Mouse (Mus musculus): ENCODE data around the gene Snx30. TPM values are rescaled to one million over a fixed set of nuclear protein-coding genes. Genes with fewer than 3 reads are reported as not detected.
A peak's percentile ranks its signal among the peaks of the same experiment; 100 is the strongest.

Snx30 gene
- total RNA-seq, 2 experiments from 2014 or later, result 4.0 to 4.4 TPM

DNA sequence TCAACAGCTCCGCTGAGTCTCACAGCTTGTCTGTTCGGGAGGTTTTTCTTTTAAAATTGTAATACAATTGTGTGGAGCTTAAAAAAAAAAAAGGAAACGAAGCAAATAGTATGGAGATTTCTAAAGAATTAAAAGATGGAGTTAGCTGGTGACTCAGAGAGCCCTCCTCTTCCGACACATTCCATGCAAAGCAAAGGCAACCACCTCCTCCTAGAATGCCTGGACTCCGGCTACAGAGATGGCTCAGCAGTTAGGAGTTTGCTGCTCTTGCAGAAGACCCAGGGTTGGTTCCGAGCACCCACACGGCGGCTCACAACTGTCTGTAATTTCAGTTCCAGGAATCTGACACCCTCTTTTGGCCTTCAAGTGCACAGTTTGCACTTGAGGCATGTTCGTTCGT lies 12.9 kb downstream of the Snx30 start:
- intact Hi-C loops (cut with DNase I; ENCODE audit: low total_unique reads), result no loop called here
- no peak for DNase-seq

DNA sequence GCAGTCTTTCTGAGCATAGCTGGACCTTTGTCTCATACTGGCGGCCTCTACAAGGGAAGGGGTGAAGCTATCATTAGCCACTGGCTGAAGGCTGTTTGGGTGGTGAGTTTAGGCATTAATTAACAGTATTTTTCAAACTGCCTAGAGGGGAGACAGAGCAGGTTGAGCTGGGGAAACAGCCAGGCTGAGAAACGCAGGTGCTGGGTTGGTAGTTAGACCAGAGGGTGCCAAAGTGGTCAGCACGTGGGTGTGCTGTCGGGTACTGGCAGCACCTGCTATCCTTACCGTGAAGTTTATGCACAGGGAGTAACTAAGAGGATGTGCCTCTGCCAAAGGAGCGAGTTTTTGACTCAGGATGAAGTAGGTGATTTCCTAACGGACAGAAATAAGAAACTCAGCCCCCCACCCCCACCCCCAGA lies 13.4 kb downstream of the Snx30 start:
- no peak for DNase-seq
- intact Hi-C loops (cut with DNase I; ENCODE audit: low total_unique reads), result no loop called here

DNA sequence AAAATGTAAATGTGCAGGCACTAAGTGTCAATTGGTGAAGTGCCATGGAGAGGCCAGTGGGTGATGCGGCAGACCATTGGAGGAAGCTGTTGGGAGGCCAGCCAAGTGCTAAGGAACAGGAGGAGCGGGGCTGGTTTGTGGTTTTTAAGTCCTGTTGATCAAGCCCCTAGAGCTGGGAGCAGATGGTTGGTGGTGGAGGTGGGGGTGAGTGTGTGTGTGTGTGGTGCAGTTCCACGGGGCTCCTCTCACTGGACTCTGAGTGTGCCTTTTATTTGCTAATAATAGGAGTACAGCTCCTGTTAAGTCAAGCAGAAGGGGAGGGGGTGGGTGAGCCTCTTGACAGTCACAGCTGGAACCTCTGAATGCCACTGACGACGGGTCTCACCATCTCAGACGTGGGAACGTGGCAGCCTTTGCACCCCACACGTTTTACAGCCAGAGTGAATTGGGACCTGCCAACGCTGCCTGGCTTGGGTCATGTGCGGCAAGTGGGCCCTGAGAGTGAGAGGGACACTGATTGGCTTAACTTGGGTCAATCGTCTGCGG lies 13.9 kb downstream of the Snx30 start:
- no peak for DNase-seq
- intact Hi-C loops (cut with DNase I; ENCODE audit: low total_unique reads), result no loop called here

GRCm38 (mm10) chr4:59821516-59821915 lies 15.9 kb downstream of the Snx30 start:
- intact Hi-C loops (cut with DNase I; ENCODE audit: low total_unique reads), result no loop called here
- no peak for DNase-seq

- intact Hi-C loops (cut with DNase I; ENCODE audit: low total_unique reads), result no loop called here
- no peak for DNase-seq
Observed at GRCm38 (mm10) chr4:59822119-59822518, 16.5 kb downstream of the Snx30 start.

GRCm38 (mm10) chr4:59823470-59823869 lies 17.8 kb downstream of the Snx30 start:
- DNase-seq, result peak; percentile 46
- intact Hi-C loops (cut with DNase I; ENCODE audit: low total_unique reads), result no loop called here

GRCm38 (mm10) chr4:59824860-59825259 lies 19.2 kb downstream of the Snx30 start:
- intact Hi-C loops (cut with DNase I; ENCODE audit: low total_unique reads), result no loop called here
- DNase-seq, result no peak

DNA sequence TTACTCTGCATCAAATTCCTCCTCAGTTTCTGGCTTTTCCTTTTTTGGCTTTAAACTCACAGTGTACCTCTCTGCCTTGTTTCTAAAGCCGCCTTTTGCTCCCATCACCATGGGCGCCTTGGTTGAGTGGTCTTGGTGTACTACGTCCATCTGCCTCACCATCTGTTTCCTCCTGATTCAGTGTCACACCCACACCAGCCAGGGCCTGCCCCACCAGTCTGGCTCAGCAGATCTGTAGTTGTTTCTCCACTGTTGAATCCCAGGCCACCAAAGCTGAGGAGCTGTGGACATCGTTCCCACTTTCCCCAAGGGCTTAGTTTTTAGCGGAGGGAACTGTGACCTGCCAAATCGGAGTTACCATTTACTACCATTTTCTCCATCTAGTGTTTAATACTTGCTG lies 20.0 kb downstream of the Snx30 start:
- intact Hi-C loops (cut with DNase I; ENCODE audit: low total_unique reads), result no loop called here
- no peak for DNase-seq

DNA sequence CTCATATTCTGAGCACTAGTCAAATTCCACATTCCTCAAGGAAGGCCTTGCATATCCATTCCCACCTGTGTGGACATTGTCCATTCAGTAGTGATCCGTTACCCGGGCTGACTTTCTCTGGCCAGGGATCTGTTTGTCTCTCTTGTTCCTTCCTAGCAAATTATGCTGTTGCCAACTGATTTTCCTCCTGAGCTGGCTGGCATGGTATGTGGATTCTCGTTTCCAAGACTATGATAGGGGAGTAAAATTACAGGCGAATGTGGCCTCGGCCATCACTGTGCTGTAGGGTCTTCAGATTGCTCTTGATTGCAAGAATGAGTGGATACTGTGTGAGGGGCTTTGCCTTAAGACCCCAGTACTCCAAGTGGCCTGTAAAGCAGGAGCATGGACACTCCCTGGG lies 20.7 kb downstream of the Snx30 start:
- intact Hi-C loops (cut with DNase I; ENCODE audit: low total_unique reads), result no loop called here
- DNase-seq, result no peak

DNA sequence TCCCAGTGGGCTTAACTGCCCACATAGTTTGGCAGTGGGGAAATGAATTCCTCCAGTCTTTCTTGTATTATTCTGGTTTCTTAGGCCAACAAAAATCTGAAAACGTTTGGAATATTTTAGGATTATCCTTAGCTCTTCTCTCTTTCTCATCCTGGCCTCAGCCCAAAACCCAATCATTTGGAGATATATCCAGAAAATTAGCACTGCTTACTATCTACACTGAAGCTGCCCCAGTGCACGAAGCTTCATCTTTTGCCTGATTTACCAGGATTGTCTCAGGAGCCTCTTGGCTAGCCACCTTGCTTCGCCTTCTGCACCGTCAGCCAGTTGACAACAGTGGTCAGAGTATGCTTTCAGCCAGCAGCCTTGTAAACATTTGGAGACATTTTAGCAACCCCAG lies 23.4 kb downstream of the Snx30 start:
- intact Hi-C loops (cut with DNase I; ENCODE audit: low total_unique reads), result no loop called here
- DNase-seq, result no peak

DNA sequence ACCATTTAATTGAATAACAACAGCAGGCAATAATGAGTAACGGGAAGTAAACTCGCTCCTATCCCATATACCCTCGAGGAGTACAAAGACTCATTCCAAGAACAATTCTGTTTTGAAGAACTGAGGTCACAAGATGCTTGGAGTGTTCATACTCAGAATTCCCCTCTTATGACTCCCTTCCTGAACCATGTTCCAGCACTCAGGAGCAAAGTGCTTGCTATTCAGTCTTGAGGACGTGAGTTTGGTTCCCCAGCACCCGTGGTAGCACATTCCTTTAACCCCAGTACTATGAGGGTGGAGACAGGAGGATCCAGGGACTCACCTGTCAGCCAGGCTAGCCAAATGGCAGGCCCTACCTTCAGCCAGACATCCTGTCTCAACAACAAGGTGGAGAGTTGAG lies 25.4 kb downstream of the Snx30 start:
- intact Hi-C loops (cut with DNase I; ENCODE audit: low total_unique reads), result no loop called here
- no peak for DNase-seq

DNA sequence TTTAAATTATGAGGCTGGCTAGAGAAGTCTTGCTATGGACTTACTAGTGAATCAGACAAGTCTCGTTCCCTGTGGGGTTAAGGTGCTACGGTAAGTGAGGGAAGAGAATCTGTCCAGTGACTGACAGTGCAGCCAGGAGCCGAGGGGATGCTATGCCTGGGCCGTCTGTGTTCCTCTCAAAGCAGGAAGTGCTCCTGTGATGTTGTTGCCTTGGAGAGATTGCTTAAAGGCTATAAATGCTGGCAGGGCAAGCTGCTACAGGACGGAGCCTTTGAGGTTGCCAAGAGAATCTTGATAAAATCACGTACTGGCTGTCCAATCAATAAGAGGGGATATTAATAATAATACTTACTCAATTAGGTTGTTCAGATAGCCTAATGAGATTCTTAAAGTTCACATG lies 27.2 kb downstream of the Snx30 start:
- intact Hi-C loops (cut with DNase I; ENCODE audit: low total_unique reads), result no loop called here
- no peak for DNase-seq

DNA sequence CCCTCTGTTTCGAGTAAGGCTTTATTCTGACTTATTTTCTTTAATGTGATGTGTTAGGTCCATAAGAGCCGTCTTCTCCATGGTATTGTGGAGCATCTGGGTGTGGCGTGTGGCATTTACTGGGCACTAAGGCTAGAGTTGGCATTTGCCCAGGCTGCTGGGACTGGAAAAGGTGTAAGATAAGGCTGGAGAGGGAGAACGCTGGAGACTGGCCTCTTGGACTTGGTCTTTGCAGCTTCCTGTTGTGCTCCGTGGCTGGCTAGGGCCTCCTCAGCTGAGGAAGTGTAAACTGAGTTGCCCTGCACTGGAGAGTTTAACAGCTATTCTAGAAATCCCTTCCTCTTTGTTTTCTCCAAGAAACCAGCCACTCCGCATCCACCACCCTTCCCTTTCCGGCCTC lies 32.0 kb downstream of the Snx30 start:
- intact Hi-C loops (cut with DNase I; ENCODE audit: low total_unique reads), result no loop called here
- no peak for DNase-seq

DNA sequence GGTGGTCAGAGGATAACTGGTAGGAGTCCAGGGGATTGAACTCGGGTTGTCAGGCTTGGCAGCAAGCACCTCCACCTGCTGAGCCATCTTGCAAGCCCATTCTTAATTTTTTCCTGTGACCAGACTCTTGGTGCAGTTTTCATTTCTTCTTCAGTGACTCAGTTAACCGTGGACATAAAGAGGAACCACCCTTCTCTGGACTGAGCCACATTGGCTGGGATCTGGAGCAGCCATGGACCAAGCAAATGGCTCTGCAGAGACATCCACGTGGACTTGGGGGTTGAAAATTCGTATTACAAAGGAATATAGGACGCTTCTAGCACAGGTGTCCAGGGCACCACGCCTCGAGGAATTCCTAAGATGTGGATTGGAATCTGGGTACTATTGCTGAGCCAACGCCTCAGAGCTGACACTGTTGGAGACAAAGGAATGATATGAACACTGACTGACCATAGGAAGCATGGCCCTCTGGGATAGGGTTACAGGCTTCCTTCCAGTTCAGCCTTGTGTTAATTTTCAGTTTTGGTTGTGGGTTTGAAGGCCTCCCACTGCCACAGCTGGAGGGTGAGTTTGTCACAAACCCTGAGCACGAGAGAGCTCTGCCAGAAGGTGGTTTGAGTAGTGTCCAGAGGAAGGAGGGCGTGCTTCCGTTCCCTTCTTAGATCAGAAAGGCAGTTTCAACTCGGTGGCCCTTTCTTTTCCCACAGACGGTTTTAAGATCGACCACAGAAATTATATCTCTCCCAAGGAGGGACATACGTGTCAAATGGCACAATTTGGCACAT lies 39.0 kb downstream of the Snx30 start:
- no peak for DNase-seq
- intact Hi-C loops (cut with DNase I; ENCODE audit: low total_unique reads), result loop anchor here (5.0 kb wide), 1 partner anchor 52 kb away; no protein-coding TSS in a partner anchor

DNA sequence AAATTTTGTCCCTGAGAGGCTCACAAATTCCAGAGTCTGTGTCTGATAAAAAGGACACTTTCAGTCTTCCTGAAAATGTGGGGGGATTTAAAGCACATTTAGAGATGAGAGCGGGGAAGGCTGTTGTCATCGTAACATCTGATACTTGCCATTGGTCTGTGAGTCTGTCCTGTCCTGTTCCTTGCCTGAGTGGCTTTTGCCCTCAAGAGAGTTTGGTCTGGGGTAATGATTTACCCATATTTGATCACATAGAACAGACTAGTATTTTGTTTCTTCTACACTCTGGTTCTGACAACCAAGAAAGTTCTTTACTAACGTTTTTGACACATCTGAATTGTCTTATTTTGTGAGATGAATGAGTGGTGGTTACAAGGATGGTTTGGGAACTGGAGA lies 39.6 kb downstream of the Snx30 start:
- no peak for DNase-seq
- intact Hi-C loops (cut with DNase I; ENCODE audit: low total_unique reads), result loop anchor here (5.0 kb wide), 1 partner anchor 53 kb away; no protein-coding TSS in a partner anchor

DNA sequence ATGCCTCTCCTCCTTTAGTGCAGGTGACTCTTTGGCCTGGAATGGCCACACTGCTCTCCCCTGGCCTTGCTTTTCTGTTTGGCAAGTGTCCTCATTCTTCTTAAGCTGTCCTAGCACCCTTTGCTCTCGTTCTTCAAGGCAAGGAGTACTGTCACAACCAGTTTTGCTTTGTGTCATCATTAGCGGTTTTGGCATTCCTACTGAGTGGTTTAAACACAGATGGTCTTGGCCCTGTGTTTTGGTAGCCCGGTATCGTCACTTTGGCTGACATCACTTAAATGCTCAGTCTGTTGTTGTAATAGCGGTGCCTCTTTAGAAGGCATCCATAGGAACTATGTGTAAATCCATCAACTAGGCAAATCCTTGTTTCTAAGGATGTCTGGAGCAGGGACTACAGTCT lies 41.8 kb downstream of the Snx30 start:
- intact Hi-C loops (cut with DNase I; ENCODE audit: low total_unique reads), result loop anchor here (5.0 kb wide), 1 partner anchor 55 kb away; no protein-coding TSS in a partner anchor
- DNase-seq, result no peak

GRCm38 (mm10) chr4:59850181-59850580 lies 44.5 kb downstream of the Snx30 start:
- DNase-seq, result peak; percentile 67
- intact Hi-C loops (cut with DNase I; ENCODE audit: low total_unique reads), result no loop called here

GRCm38 (mm10) chr4:59850886-59851623 lies 45.4 kb downstream of the Snx30 start:
- intact Hi-C loops (cut with DNase I; ENCODE audit: low total_unique reads), result no loop called here
- no peak for DNase-seq

- DNase-seq, result no peak
- intact Hi-C loops (cut with DNase I; ENCODE audit: low total_unique reads), result no loop called here
Observed at GRCm38 (mm10) chr4:59853155-59853554, 47.5 kb downstream of the Snx30 start.

DNA sequence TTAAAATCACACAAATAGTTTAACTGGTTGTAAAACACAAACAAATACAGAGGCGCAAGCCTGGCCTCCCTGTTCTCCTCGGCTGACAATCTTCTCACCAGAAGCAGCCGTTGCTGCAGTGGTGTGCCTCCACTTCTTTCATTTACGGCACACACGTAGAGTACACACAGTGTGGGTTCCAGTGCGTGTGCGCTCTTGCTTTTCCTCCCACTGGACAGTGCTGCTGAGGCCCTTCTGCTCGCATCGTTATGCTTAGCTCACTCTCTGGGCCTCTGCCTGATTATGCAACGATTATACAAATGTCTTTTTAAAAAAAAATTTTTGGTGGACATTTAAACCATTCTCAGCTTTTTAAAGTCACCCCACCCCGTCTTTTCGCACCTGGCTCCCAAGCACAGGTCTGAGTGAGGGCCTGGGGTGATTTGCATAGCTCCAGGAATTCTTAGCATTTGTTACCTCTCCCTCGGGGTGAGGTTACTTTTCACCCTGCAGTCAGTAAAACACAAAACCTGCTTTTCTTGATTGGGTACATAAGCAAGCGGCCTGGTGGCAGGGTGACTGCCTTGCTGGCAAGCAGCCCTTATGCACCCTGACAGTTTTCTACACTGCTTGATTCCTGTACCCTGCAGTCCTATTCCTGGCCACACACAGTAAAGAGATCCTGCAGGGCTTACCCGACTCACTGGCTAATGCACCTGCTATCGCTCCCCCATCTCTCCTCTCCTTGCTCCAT lies 54.2 kb downstream of the Snx30 start:
- no peak for DNase-seq
- intact Hi-C loops (cut with DNase I; ENCODE audit: low total_unique reads), result no loop called here
